Mouse (Mus musculus) midbrain, postnatal 0 days (tissue): ENCODE data around the gene Ptpn9. TPM values are rescaled to one million over a fixed set of nuclear protein-coding genes. Genes with fewer than 3 reads are reported as not detected.
A peak's percentile ranks its signal among the peaks of the same experiment; 100 is the strongest.

Experiments
- ATAC-seq: fragments of 200-750 bp; cut with Nextera tagmentation; 2 replicates; pipeline ENCODE4 v1.8.0; 2017; ENCODE audit warnings: moderate number of reproducible peaks, mild to moderate bottlenecking, moderate TSS enrichment, moderate library complexity; ENCODE audit not compliant: low FRiP score
- DNase-seq: peaks from one replicate; pipeline ENCODE4 v3.0.0-alpha.2; 2015; ENCODE audit warnings: low spot score
- H3K27ac ChIP-seq: fragments of 300-500 bp; sonication (generic); 2 replicates; pipeline ENCODE4 v1.5.1; 2014; ENCODE audit warnings: low read depth, mild to moderate bottlenecking, low read length, mixed read lengths
- H3K27me3 ChIP-seq: fragments of 300-500 bp; sonication (generic); 2 replicates; pipeline ENCODE4 v1.6.1; 2014; ENCODE audit warnings: low read length, control low read depth, mixed read lengths; ENCODE audit not compliant: insufficient read depth
- H3K36me3 ChIP-seq: fragments of 300-500 bp; sonication (generic); 2 replicates; pipeline ENCODE4 v1.6.1; 2014; ENCODE audit warnings: low read length, control low read depth, mixed read lengths; ENCODE audit not compliant: insufficient read depth
- H3K4me1 ChIP-seq: fragments of 300-500 bp; sonication (generic); 2 replicates; pipeline ENCODE4 v1.6.1; 2014; ENCODE audit warnings: mild to moderate bottlenecking, control low read depth, antibody characterized with exemption, low read length, mixed read lengths; ENCODE audit not compliant: insufficient read depth
- H3K4me2 ChIP-seq: fragments of 300-500 bp; sonication (generic); 2 replicates; pipeline ENCODE4 v1.6.1; 2014; ENCODE audit warnings: low read depth, mild to moderate bottlenecking, low read length, mixed read lengths; ENCODE audit not compliant: poor library complexity, severe bottlenecking
- H3K4me3 ChIP-seq: fragments of 300-500 bp; sonication (generic); 2 replicates; pipeline ENCODE4 v1.5.1; 2014; ENCODE audit warnings: low read depth, mild to moderate bottlenecking, low read length, moderate library complexity
- H3K9ac ChIP-seq: fragments of 300-500 bp; sonication (generic); replicated peaks from 2 replicates; pipeline ENCODE4 v1.6.1; 2014; ENCODE audit warnings: mild to moderate bottlenecking, low read length, moderate library complexity, mixed read lengths; ENCODE audit not compliant: poor library complexity, severe bottlenecking
- H3K9me3 ChIP-seq: fragments of 300-500 bp; sonication (generic); 2 replicates; pipeline ENCODE4 v1.6.1; 2016; ENCODE audit warnings: low read length, control low read depth
- CTCF ChIP-seq: IDR thresholded peaks from 2 replicates; pipeline ENCODE4 v1.5.1; 2016; ENCODE audit warnings: antibody characterized with exemption, mild to moderate bottlenecking
- WGBS: fragments of 180-500 bp; shearing (Covaris S2); extraction: QIAGEN DNeasy Blood & Tissue Kit; methylation state at CpG from one replicate; pipeline ENCODE4 v1.1.7; 2014; 5-methylcytosine and 5-hydroxymethylcytosine counted together
- polyA plus RNA-seq: library from polyadenylated mRNA; unstranded; fragments of >200 nt; fragmentation: Nextera tagmentation; extraction: Ambion mirVana; gene quantifications from 2 replicates; pipeline ENCODE4 v1.2.1, GENCODE M21; 2015
- total RNA-seq: library from RNA; depleted of rRNA; stranded (reverse); fragments of >200 nt; gene quantifications from 2 replicates; pipeline ENCODE4 v1.2.3, GENCODE M21; 2014

Ptpn9 gene
- total and polyA plus RNA-seq, 2 experiments from 2014 or later: 21.5 to 44.4 TPM

DNA sequence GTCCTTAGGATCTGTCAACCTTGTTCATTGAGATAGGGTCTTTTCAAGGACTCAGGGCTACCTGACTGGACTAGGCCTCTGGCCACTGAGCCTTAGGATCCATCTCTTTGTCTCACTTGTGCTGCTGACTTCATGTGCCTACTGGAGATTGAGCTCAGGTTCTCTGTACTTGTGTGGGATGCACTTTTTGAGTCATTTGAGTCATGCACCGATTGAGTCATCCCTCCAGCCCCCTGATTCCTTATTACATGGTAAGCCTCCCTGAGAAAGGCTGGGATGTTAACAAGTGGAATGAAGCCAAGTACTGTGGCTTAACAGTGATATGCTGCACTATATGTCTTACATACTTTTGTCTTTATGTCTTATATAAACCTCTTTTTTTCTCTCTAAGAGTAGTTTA lies 37.0 kb downstream of the Ptpn9 start:
- ATAC-seq (no peak), DNase-seq (no peak)
- Histone ChIP-seq H3K4me3 (no peak overlapping the region), H3K27me3 (no peaks in the 10 kb centered on the region), H3K27ac (no peak overlapping the region), H3K4me2 (no peak overlapping the region), H3K4me1 (no peaks in the 10 kb centered on the region), H3K36me3 (peaks cover 28% of the 10 kb centered on the region), H3K9me3 (no peaks in the 10 kb centered on the region), H3K9ac (no peak overlapping the region)
- WGBS: 97% methylated on average over 1 of the region's 1 CpGs
- TF ChIP-seq CTCF: no peak

DNA sequence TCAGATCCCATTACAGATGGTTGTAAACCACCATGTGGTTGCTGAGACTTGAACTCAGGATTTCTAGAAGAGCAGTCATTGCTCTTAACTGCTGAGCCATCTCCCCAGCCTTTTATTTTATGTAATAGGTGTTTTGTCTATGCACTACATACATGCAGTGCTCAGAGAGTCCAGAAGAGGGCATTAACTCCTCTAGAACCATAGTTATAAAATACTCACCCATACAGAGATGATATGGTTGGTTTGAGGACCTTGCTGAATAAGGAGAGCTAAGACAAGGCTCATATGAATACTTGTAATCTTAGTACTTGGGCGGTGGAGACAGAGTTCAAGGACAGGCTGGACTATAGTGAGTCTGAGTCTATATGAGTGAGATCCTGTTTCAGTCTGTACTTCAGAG lies 61.5 kb downstream of the Ptpn9 start:
- H3K4me2 ChIP-seq: no peak overlapping the region
- ATAC-seq: no peak
- H3K27me3 ChIP-seq: no peaks in the 10 kb centered on the region
- no peak overlapping the region for H3K27ac ChIP-seq
- peaks cover 36% of the 10 kb centered on the region for H3K36me3 ChIP-seq
- no peak overlapping the region for H3K9ac ChIP-seq
- no peaks in the 10 kb centered on the region for H3K4me1 ChIP-seq
- peak; percentile 60 for DNase-seq
- WGBS: 83% methylated on average over 1 of the region's 1 CpGs
- TF ChIP-seq CTCF: peak; percentile 75
- H3K9me3 ChIP-seq: no peaks in the 10 kb centered on the region
- H3K4me3 ChIP-seq: no peak overlapping the region

DNA sequence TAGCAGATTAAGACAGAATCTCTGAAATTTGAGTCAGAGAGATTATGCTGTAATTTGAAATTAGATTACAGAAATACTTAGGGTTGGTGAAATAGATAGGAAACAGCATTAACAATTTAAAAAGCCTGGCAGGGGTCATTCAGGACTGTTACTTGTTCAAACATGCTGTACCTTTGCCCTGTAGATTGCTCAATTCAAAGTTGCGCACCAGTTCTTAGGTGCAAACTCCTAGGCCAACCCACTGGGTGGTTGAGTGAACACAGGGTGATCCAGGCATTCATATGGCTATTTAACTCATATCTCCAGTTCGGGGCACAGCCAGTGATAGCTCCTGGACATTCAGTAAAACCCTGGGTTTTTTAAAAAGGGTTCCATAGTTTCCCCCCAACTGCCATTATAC lies 69.4 kb downstream of the Ptpn9 start:
- Histone ChIP-seq H3K9me3 (no peaks in the 10 kb centered on the region), H3K36me3 (peaks cover 16% of the 10 kb centered on the region), H3K4me3 (no peak overlapping the region), H3K27me3 (no peaks in the 10 kb centered on the region), H3K27ac (no peak overlapping the region), H3K9ac (no peak overlapping the region), H3K4me1 (no peaks in the 10 kb centered on the region), H3K4me2 (no peak overlapping the region)
- DNase-seq (no peak), ATAC-seq (no peak)
- no peak for TF ChIP-seq CTCF
- 98% methylated on average over 2 of the region's 2 CpGs for WGBS

DNA sequence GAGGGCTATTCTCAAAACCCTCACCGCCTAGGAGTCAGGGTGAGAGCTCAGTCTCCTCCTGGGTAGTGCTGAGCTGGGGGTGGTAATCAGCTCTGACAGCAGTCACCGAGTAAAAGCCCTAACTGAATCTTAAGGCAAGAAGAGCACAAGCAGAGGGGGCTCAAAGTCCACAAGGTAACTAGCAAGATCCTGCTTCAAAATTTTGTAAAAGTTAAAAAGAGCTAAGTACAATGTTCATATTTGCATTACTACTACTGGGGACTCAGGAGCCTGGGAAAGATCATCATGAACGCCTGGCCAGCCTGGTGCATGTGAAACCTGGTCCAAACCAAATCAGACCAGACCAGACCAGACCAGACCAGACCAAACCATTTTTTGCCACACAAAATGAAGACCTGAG lies 73.5 kb downstream of the Ptpn9 start:
- no peak for ATAC-seq
- Histone ChIP-seq H3K4me3 (no peak overlapping the region), H3K9me3 (no peaks in the 10 kb centered on the region), H3K4me2 (no peak overlapping the region), H3K4me1 (no peaks in the 10 kb centered on the region; the same call in 1 of the 2 replicates), H3K27ac (no peak overlapping the region), H3K27me3 (no peaks in the 10 kb centered on the region), H3K36me3 (no peaks in the 10 kb centered on the region), H3K9ac (no peak overlapping the region)
- no peak for TF ChIP-seq CTCF
- 77% methylated on average over 3 of the region's 3 CpGs for WGBS
- DNase-seq: no peak

DNA sequence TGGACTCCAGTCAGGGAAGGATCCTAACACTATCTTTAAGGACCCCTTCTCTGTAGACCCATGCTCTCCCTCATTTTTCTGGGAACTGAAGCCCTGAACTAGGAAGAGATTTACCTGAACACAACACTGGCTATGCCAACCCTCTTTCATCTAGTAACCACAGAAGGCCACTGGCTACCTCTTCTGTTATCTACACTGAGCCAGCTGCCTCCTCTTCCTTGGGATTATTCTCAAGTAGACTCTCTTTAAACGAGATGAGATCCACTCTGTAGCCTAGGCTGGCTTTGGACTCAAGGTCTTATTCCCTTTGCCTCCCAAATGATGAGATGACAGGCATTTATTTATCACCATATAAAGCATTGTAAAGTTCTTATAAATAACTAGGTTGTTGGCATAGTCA lies 75.5 kb downstream of the Ptpn9 start:
- DNase-seq (no peak), ATAC-seq (no peak)
- H3K4me1 ChIP-seq: peaks cover 14% of the 10 kb centered on the region; the same call in 1 of the 2 replicates
- TF ChIP-seq CTCF: no peak
- no peaks in the 10 kb centered on the region for H3K9me3 ChIP-seq
- H3K9ac ChIP-seq: no peak overlapping the region
- no peak overlapping the region for H3K27ac ChIP-seq
- H3K36me3 ChIP-seq: no peaks in the 10 kb centered on the region
- H3K4me2 ChIP-seq: no peak overlapping the region
- 53% methylated on average over 1 of the region's 1 CpGs for WGBS
- H3K27me3 ChIP-seq: no peaks in the 10 kb centered on the region
- no peak overlapping the region for H3K4me3 ChIP-seq

DNA sequence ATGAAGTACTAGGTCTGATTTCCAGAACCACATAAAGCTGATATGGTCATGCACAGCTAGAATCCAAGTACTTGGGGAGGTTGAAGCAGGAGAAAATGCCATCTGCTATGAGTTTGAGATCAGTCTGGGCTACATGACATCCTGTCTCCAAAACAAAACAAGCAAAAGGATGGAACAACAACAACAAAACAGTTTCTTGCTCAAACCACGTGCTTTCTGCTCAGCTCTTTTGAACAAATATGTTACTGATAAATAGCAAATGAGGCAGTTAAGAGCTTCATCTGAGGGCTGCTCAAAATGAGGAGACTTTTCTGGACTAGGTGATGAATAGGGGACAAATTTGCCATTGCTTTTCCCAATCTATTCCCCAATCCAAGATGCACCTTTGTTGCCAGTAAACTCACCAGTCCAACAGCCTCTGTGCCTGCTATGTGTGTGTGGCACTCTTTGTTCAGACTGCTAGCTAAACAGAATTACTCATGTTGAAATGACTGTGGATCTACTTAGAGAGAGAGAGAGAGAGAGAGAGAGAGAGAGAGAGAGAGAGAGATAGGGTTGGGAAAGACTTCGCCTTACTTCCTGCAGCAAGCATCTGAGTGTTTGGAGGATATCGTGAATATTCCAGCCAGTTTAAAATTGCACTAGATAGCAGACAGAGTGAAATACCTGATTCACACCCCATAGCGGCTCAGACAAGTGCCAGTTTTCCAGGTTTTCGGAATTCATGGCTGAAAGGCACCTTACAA lies 76.2 kb downstream of the Ptpn9 start:
- WGBS: 16% methylated on average over 5 of the region's 5 CpGs
- no peak for DNase-seq
- Histone ChIP-seq H3K9ac (peak overlapping the region; percentile 55; the same call in 1 of the 2 replicates), H3K4me2 (peak overlapping the region; percentile 86), H3K9me3 (no peaks in the 10 kb centered on the region), H3K36me3 (no peaks in the 10 kb centered on the region), H3K4me3 (peak overlapping the region; percentile 81), H3K27me3 (no peaks in the 10 kb centered on the region), H3K4me1 (peaks cover 15% of the 10 kb centered on the region; the same call in 1 of the 2 replicates), H3K27ac (no peak overlapping the region)
- TF ChIP-seq CTCF: peak; percentile 3; the same call in 1 of the 2 replicates
- no peak for ATAC-seq
